Comparison of ENCODE assay signal across 14 mouse cellular contexts in the genomic region with DNA sequence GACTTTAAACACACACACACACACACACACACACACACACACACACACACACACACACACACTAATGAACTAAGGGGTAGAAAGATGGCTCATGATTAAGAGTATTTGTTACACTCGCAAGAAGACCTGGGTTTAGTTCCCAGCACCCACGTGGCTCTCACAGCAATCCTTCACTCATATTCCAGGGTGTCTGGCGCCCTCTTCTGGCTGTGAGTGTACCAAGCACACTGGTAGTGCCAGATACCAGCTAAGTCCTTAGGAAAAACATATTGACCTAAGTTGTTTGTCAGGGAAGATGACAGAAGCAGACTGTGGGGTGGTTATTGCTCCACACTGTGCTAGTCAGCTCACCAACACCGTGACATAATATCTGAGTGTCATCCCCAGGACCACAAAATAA. TPM values are rescaled to one million over a fixed set of nuclear protein-coding genes. Genes with fewer than 3 reads are reported as not detected.
DNase-seq lines count a peak whose midpoint lies in the region; ATAC-seq and TF ChIP-seq lines count a peak whose summit lies in the region.
"Had no signal": no experiment of that assay in that cellular context is flagged by ENCODE, and none has a peak within 500 bp of the region (broad histone marks: within the 10 kb centered on the region; RNA-seq: fewer than 3 reads in every experiment).

No protein-coding gene starts in this region.

- WGBS in kidney, adult 2 months = 84% methylated on average over 4 of the region's 4 CpGs
- 90% methylated on average over 4 of the region's 4 CpGs for WGBS in spleen, adult 2 months
- 83% methylated on average over 4 of the region's 4 CpGs for WGBS in stomach, postnatal 0 days

- ATAC-seq in stomach, postnatal 0 days (ENCODE audit: low FRiP score, low TSS enrichment) = no peak
- no peak for ATAC-seq in megakaryocyte-erythroid progenitor cell, adult 5-6 weeks (replicated peaks; ENCODE audit: low FRiP score, low TSS enrichment, poor library complexity, severe bottlenecking)

- H3K27me3 ChIP-seq in kidney, adult 2 months (replicated peaks; ENCODE audit: control insufficient read depth, insufficient read depth, low read length) = no peaks in the 10 kb centered on the region
- H3K27me3 ChIP-seq in spleen, adult 2 months (ENCODE audit: control insufficient read depth, insufficient read depth, low read length) = no peaks in the 10 kb centered on the region
- H3K27me3 ChIP-seq in stomach, postnatal 0 days (ENCODE audit: control insufficient read depth, insufficient read depth, low read length) = no peaks in the 10 kb centered on the region
- H3K27me3 ChIP-seq: liver, embryonic 13.5 days had no signal

- peak; percentile 45 for TF ChIP-seq CTCF in kidney, adult 2 months (conservative IDR thresholded peaks at IDR 0.05; ENCODE audit: insufficient read depth, insufficient read length, low read depth, low read length)
- TF ChIP-seq CTCF in spleen, adult 2 months (IDR thresholded peaks at IDR 0.05; ENCODE audit: extremely low read depth, insufficient read depth, insufficient read length, insufficient replicate concordance) = peak; percentile 1; the same call in 1 of the 2 replicates
- TF ChIP-seq CTCF in stomach, postnatal 0 days (IDR thresholded peaks at IDR 0.05; ENCODE audit: low read depth) = peak; percentile 38

- H3K36me3 ChIP-seq in kidney, adult 2 months (ENCODE audit: control insufficient read depth, insufficient read depth, low read length) = no peaks in the 10 kb centered on the region
- H3K36me3 ChIP-seq in spleen, adult 2 months (ENCODE audit: control insufficient read depth, insufficient read depth, low read length) = no peaks in the 10 kb centered on the region
- no peaks in the 10 kb centered on the region for H3K36me3 ChIP-seq in stomach, postnatal 0 days (ENCODE audit: control insufficient read depth, insufficient read depth, low read length)

- no peak overlapping the region for H3K27ac ChIP-seq in kidney, adult 2 months (ENCODE audit: insufficient read depth, low read depth, low read length)
- no peak overlapping the region for H3K27ac ChIP-seq in spleen, adult 2 months (ENCODE audit: insufficient read depth, low read length)
- no peak overlapping the region for H3K27ac ChIP-seq in stomach, postnatal 0 days (replicated peaks)
- H3K27ac ChIP-seq: hindbrain, embryonic 14.5 days; liver, embryonic 13.5 days; macrophage had no signal

- H3K4me2 ChIP-seq in stomach, postnatal 0 days (replicated peaks; ENCODE audit: low read depth) = no peak overlapping the region
- H3K4me2 ChIP-seq: hindbrain, embryonic 14.5 days; liver, embryonic 13.5 days had no signal

- no peak for DNase-seq in kidney, adult 2 months
- DNase-seq in kidney, postnatal 10 days = no peak
- DNase-seq in spleen, adult 2 months (ENCODE audit: low read depth in 1 of 2, low spot score in 2 of 2) = no peak
- no peak for DNase-seq in spleen, adult 12 weeks (ENCODE audit: low spot score)
- DNase-seq in R1 (ENCODE audit: low read depth, low spot score) = peak; percentile 81
- no peak for DNase-seq in stomach, postnatal 0 days (ENCODE audit: low spot score)
- DNase-seq in adrenal gland, postnatal 36 days = no peak
- DNase-seq: cerebellum, adult 9-10 months; liver, embryonic 13.5 days; spleen, adult 18-20 months; thymus, adult 2 months had no signal

- no peak overlapping the region for H3K4me3 ChIP-seq in kidney, adult 2 months (ENCODE audit: insufficient read depth, low read depth, low read length)
- H3K4me3 ChIP-seq in spleen, adult 2 months (ENCODE audit: extremely low read depth, insufficient read depth, insufficient read length) = no peak overlapping the region
- H3K4me3 ChIP-seq in stomach, postnatal 0 days (ENCODE audit: low read depth, low read length) = no peak overlapping the region
- H3K4me3 ChIP-seq: liver, embryonic 13.5 days had no signal

- H3K9ac ChIP-seq in stomach, postnatal 0 days (ENCODE audit: low read length) = no peak overlapping the region
- H3K9ac ChIP-seq: hindbrain, embryonic 14.5 days; liver, embryonic 13.5 days had no signal

- TF ChIP-seq POLR2A in kidney, adult 2 months (IDR thresholded peaks at IDR 0.05; ENCODE audit: low read depth, low read length) = no peak
- no peak for TF ChIP-seq POLR2A in spleen, adult 2 months (IDR thresholded peaks at IDR 0.05; ENCODE audit: low read depth, low read length)

- no peaks in the 10 kb centered on the region; the same call in 1 of the 2 replicates for H3K4me1 ChIP-seq in kidney, adult 2 months (ENCODE audit: control insufficient read depth, insufficient read depth, low read length)
- H3K4me1 ChIP-seq in spleen, adult 2 months (ENCODE audit: control insufficient read depth, insufficient read depth, insufficient read length) = peaks cover 9% of the 10 kb centered on the region; the same call in 1 of the 2 replicates
- no peaks in the 10 kb centered on the region for H3K4me1 ChIP-seq in stomach, postnatal 0 days (replicated peaks; ENCODE audit: control insufficient read depth, insufficient read depth)
- H3K4me1 ChIP-seq: liver, embryonic 13.5 days had no signal

- H3K9me3 ChIP-seq in stomach, postnatal 0 days (ENCODE audit: control insufficient read depth, low read length) = no peaks in the 10 kb centered on the region

- TF ChIP-seq EP300 in stomach, postnatal 0 days (optimal IDR thresholded peaks at IDR 0.05) = no peak

RNA-seq across cellular contexts. Expression of a gene that starts 43.7 kb away (rescaled TPM):
- 67.4 and 77.1 TPM in 2 replicates for polyA plus RNA-seq in kidney, adult 2 months (2012; rRNA removed)
- polyA plus RNA-seq in spleen, adult 2 months (2012; rRNA removed) = 2.6 and 4.8 TPM in 2 replicates
- 8.2 and 9.2 TPM in 2 replicates for polyA plus RNA-seq in stomach, postnatal 0 days (2015; fragmentation: Nextera tagmentation; extraction: Ambion mirVana)
- 36.5 and 52.3 TPM in 2 replicates for total RNA-seq in megakaryocyte-erythroid progenitor cell, adult 5-6 weeks (2014; fragmentation: Nextera tagmentation)
- 19.7 and 91.6 TPM in 2 replicates for total RNA-seq in megakaryocyte-erythroid progenitor cell, adult 5-6 weeks (2017)
- total RNA-seq in adrenal gland, postnatal 36 days (2021) = 100 to 1,000 TPM; 128 to 156 TPM
